Mouse (Mus musculus) urinary bladder, postnatal 25 days (tissue): ENCODE data around the gene Dennd4b.
"Not testable (repeated sequence)": the region's sequence is repeated elsewhere in the genome, so short reads cannot be mapped to it uniquely, and the experiment has no call there.

ENCODE experiments used
- DNase-seq: peaks from one replicate; pipeline ENCODE4 v3.0.0; 2022; ENCODE audit warnings: low spot score

Gene Dennd4b

GRCm38 (mm10) chr3:90253174-90253573 lies 11.8 kb upstream of the Dennd4b start:
- not testable (repeated sequence) for DNase-seq

DNA sequence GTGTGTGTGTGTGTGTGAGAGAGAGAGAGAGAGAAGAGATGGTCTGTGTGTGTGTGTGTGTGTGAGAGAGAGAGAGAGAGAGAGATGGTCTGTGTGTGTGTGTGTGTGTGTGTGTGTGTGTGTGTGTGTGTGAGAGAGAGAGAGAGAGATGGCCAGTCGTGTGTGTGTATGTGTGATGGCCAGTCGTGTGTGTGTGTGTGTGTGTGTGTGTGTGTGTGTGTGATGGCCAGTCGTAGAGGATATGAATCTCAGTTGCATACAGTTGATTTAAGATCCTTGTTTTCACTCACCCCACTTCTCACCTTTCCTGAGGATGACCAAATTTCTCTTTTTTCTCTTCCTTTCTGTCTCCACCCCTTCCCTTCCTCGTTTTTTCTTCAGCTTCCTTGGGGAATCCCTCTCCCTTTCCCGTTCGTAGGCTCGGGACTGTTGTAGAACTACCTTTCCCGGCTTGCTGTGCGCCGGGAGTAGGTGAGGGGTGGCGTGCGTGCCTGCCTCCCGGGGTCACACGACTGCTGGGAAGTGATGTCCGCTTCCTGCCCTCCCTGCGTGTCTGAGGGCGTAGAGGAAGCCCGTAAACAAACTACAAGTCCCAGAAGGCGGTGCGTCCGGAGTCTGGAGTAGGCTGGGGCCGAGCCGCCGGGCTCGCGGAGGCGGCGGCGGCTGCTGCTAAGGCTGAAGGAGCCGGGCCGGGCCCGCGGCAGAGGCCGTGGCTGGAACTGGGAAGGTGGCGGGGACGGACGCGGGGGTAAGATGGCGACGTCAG lies 11.1 kb upstream of the Dennd4b start, which contains the start of gene Crtc2:
TSS of gene Crtc2 (plus strand) at position 511 of the 766 bp plus-strand sequence.
- DNase-seq: peak; percentile 81

- no peak for DNase-seq
Measured at GRCm38 (mm10) chr3:90254419-90255193, 10.4 kb upstream of the Dennd4b start.

GRCm38 (mm10) chr3:90255194-90255565 lies 9.8 kb upstream of the Dennd4b start:
- no peak for DNase-seq

GRCm38 (mm10) chr3:90255784-90256353 lies 9.1 kb upstream of the Dennd4b start:
- no peak for DNase-seq

DNA sequence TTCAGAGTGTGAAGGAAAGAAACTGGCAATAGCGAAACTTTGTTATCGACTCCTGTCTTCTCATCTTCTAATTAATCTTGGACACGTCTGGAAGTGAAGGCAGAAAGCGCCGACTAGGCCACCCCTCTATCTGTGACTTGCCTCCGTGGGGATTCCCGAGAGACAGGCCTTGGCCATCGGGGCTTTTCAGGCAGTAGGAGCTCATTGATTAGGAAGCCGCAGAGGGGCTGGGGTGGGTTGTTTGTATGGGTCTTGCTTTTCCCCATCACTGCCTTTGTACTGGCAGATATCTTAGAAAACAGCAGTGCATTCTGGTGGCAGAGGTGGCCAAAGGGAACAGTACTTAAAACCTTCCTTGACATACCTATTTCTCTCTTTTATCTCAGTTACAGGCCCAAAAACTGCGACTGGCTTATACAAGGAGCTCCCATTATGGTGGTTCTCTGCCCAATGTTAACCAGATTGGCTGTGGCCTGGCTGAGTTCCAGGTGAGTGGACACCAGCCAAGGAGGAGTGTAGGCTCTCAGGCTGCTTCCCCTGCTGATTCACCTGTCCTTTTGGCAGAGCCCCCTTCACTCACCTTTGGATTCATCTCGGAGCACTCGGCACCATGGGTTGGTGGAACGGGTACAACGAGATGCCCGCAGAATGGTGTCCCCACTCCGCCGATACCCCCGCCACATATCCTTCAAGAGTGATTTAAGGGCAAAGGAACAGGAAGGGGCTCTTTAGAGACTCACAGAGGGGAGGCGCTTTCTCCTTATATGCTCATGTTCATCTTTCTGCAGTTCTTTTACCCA lies 8.1 kb upstream of the Dennd4b start:
- DNase-seq: no peak

DNA sequence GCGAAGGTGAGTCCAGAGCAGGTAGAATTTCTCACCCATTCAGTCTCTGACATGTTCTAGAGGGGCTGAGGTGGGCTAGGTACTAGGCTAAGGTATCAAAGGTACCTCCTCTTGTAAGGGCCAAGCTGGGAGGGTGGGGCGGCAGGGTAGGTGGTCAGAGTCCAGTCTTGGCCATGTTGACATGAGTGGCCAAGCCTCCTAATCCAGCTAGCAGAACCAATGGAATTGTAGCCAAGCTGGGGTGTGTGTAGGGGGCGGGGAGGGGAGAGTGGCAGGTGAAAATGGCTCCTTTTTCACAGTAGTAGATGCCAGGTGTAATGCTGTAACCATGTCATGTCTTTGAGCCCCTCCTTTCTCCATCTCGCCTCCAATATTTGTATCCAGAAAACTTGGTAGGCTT lies 6.5 kb upstream of the Dennd4b start:
- DNase-seq: no peak

- DNase-seq: no peak
Measured at GRCm38 (mm10) chr3:90263121-90263771, 1.7 kb upstream of the Dennd4b start.

DNA sequence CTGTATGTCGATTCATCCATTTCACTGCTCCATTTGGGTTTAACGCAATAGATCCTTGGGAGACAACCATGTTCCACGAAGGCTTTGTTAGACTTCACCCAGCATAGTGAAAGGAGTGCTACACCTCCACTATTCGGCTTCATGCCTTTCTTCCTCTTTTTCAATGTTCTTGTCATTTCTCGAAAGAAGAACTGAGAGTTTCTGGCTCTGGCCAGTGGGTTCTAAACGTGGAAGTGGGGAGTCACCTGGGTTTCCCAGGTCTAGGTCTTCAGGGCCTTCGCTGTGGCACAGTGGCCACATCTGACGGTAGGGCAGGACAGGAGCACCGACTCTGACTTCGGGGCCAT lies 325 bp upstream of the Dennd4b start:
- no peak for DNase-seq

- no peak for DNase-seq
Measured at GRCm38 (mm10) chr3:90265932-90266741, 1.2 kb downstream of the Dennd4b start.

- no peak for DNase-seq
Measured at GRCm38 (mm10) chr3:90266901-90267775, 2.2 kb downstream of the Dennd4b start.

DNA sequence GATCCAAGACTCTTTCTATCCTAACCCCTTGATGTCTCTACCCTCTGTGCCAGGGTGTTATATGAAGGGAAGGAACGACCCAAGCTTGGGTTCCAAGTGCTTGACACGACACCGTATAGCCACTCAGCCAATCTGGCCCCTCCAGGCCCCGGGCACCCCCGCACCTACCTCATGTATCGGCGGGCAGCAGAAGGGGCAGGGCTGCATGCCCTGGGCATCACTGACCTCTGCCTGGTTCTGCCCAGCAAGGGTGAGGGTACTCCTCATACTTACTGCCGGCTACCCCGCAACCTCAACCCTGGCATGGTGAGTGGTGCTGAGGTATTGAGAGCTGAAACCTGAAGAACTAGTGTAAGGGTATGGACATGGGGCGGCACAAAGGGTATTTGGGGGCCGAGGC lies 3.2 kb downstream of the Dennd4b start:
- no peak for DNase-seq

- DNase-seq: no peak
Measured at GRCm38 (mm10) chr3:90268971-90269370, 4.0 kb downstream of the Dennd4b start.

GRCm38 (mm10) chr3:90270784-90271183 lies 5.8 kb downstream of the Dennd4b start:
- no peak for DNase-seq

DNA sequence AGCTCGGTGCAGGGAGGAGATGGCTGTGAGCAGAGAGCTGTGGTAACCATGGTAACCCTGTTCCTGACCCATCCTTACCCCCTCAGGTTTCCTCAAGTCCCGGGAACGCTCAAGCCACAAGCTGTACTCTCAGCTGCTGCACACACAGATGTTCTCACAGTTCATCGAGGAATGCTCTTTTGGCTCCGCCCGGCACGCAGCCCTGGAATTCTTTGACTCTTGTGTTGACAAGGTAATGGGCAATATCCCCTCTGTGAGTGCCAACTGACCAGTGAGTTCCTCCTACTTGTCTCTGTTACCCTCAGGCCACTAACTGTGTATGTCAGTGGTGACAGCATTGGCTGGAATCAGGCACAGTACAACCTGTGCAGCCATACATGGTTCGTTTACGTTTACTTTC lies 7.2 kb downstream of the Dennd4b start:
- no peak for DNase-seq

DNA sequence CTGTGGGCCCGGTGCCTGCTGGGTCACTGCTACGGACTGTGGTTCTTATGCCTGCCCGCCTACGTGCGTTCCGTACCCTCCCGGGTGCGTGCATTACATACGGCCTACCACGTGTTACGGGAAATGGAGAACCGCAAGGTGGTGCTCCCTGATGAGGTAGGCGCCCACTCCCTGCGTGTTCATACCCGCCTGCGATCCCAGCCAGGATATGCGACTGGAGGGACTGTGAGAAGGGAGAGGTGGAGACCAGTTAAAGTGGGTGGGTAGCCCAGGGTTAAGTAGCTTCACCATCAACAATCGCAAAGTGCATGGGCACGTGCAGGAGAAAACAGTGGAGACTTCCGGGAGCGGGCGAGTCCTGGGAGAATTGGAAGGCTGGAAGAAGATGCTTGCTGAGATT lies 8.9 kb downstream of the Dennd4b start:
- DNase-seq: no peak

DNA sequence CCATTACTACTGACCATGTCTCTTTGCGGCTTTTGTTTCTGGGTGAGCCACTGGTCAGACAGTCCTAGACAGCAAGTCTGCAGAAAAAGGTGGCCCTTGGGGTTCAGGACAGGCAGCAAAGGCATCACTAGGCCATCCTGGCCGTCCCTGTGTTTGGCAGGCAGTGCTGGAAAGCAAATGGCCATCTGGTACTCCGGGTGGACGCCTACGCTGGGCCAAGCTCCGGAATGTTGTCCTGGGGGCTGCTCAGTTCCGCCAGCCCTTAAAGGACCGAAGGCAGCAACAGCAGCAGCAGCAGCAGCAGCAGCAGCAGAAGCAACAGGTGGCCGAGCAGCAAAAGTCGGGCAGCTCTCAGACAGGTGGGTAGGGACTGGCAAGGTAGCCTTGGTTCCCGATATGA lies 10.3 kb downstream of the Dennd4b start:
- DNase-seq: no peak

GRCm38 (mm10) chr3:90276858-90277257 lies 11.9 kb downstream of the Dennd4b start:
- no peak for DNase-seq

DNA sequence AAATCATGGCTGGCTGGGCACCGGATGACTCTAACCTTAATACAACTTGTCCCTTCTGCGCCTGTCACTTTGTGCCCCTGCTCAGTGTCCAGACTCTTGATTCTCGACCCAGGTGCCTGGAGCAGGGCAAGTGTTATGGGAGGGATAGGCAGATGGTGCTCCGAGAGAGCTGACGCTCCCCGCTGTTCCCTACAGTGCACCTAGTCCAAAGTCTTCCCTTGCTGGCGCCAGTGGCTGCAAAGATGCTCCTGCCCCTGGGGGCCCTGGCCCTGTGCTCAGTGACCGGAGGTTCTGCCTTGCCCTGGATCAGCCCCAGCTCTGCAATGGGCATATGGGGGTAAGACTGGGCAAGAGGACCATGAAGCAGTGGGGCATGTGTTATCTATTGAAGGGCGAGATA lies 12.8 kb downstream of the Dennd4b start:
- DNase-seq: no peak

DNA sequence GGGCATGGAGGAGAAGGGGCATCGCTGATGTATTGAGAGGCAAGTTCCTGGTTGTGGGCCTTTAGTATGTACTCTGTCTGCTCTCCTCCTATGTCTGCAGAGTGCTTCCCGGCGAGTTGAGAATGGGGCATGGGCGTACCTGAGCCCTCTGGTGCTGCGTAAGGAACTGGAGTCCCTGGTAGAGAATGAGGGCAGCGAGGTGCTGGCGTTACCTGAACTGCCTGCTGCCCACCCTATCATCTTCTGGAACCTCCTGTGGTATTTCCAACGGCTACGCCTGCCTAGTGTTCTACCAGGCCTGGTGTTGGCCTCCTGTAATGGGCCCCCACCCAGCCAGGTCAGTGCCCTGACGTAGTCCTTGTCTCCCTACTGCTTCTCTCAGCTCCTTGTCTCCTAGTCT lies 13.2 kb downstream of the Dennd4b start:
- no peak for DNase-seq
